Mouse (Mus musculus): ENCODE data around the gene Tob2.
A peak's percentile ranks its signal among the peaks of the same experiment; 100 is the strongest.

Tob2 gene

GRCm38 (mm10) chr15:81852411-81853000 lies 6.1 kb downstream of the Tob2 start:
- TF ChIP-seq GATA4 (IDR thresholded peaks at IDR 0.05; ENCODE audit: insufficient replicate concordance, low read length): no peak

GRCm38 (mm10) chr15:81851375-81851774 lies 7.2 kb downstream of the Tob2 start:
- TF ChIP-seq GATA4 (IDR thresholded peaks at IDR 0.05; ENCODE audit: insufficient replicate concordance, low read length): no peak

- TF ChIP-seq GATA4 (IDR thresholded peaks at IDR 0.05; ENCODE audit: insufficient replicate concordance, low read length): no peak
Observed at GRCm38 (mm10) chr15:81850718-81851117, 7.9 kb downstream of the Tob2 start.

DNA sequence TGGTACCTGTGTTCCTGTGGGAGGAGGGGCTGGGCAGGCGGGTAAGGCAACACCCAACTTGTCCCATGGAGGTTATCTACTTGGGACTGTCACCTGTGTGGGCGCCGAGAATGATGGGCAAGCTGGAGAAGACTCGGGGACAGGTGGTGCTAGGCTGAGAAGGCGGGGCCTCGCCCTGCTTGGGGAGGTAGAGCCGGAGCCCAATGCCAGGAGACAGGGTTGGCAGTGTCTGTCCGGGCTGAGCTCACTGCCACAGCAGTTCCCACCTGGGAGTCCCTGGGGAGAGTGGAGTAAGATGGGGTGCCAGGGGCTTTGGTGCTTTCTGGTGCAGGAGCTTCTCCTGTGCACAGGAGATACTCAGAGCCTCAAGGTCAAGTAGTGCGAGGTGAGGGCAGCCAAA lies 9.5 kb downstream of the Tob2 start:
- TF ChIP-seq GATA4 (IDR thresholded peaks at IDR 0.05; ENCODE audit: insufficient replicate concordance, low read length): no peak

GRCm38 (mm10) chr15:81848301-81848700 lies 10.3 kb downstream of the Tob2 start:
- TF ChIP-seq GATA4 (IDR thresholded peaks at IDR 0.05; ENCODE audit: insufficient replicate concordance, low read length): no peak

DNA sequence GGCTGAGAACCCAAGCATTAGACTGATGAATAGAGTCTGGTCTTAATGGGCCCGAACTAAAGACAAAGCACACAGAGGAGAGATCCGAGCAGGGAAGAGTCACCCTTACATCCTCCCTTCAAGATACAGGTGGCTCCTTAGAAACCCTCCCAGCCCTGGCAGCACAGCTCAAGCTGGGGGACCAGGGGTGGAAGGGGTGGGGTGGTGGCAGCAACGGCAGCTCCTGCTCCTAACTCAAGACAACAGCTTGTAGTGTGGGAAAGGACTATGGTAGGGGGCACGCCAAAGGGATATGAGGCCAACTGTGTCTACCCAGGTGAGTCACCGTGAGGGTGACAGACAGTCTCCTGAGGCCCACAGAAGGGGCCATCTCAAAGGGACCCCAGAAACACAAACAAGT lies 10.7 kb downstream of the Tob2 start:
- no peak for TF ChIP-seq GATA4 (IDR thresholded peaks at IDR 0.05; ENCODE audit: insufficient replicate concordance, low read length)

- no peak for TF ChIP-seq GATA4 (IDR thresholded peaks at IDR 0.05; ENCODE audit: insufficient replicate concordance, low read length)
Observed at GRCm38 (mm10) chr15:81847161-81847560, 11.4 kb downstream of the Tob2 start.

DNA sequence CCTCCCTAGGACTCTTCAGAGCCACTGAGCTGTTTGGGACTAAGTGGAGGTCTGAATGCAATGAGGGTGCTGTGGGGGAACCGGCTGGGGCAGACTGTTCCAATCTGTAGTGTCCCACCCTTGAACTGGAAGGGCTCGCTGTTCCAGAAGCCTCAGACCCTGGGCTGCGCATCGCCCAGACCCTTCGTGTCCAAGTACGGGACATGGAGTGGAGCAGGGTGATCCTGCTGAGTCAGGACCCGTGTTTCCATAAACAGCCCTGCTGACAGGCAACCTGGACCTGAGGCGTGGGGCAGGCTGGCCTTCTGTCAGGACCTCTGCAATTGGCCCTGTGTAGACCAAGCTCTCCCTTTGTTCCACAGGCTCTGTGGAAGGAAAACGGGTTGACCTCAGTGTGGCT lies 11.8 kb downstream of the Tob2 start:
- TF ChIP-seq GATA4 (IDR thresholded peaks at IDR 0.05; ENCODE audit: insufficient replicate concordance, low read length): no peak

DNA sequence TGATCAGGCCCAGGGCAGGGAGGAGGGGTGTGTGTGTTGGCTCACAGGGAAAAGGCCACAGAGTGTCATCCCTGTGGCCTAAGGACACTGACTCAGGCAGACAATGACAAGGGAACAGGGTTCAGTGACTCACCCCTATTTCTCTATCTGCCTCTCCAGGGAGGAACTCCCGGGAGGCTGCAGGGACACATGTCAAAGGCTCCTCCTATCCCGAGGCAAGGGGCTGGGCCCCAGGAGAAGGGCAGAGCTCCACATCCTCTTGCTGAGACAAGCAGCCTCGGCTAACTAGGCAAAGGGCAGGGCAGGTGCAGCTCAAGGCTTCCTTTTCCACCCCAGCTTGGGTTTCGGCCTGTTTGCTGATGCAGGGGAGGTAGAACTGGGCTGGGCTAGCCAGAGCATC lies 12.9 kb downstream of the Tob2 start:
- TF ChIP-seq GATA4 (IDR thresholded peaks at IDR 0.05; ENCODE audit: insufficient replicate concordance, low read length): no peak; the same call in 1 of the 2 replicates

DNA sequence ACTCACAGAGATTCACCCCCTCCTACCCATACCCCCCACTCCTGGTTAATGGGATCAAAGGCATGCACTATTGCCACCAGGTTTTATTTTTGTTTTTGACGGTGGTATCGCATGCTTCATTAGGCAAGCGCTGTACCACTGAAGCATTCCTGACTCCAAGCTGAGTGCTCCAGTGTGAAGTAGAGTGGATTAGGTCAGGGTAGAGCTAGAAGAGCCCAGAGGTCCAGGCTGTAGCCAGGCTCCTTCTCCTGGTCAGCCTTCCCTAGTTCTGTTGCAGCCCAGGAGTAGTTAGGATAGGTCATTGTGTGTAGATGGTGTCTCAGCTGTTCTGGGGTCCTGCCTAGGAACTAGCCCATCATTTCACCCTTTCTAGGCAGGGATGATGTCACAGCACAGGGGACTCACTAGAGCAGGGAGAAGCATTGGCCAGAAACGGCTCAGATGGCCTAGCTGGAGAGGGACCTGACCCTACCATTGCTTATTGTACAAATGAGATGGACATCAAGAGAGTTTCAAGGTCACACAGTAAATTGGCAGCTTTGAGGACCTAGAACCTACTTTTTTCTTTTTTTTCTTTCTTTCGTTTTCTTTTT lies 13.5 kb downstream of the Tob2 start:
- no peak for TF ChIP-seq GATA4 (IDR thresholded peaks at IDR 0.05; ENCODE audit: insufficient replicate concordance, low read length)

DNA sequence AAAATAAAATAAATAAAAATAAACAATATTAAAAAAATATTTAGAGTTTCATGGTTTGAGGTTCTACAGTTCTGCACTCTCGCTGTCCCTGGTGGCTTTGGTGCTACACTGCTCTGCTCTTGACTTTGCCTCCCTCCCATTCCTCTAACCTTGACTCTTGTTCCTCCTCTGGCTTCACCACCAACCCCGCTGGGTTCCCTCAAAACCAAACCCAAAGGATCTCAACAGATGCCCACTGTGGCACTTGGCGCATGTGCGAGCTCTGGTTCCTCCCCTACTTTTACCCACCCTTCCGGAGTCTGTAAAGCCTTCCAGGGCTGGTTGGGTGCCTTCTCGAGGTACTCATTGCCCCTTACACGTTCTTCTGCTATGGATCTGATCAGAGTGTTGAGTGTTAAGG lies 16.3 kb downstream of the Tob2 start:
- TF ChIP-seq GATA4 (IDR thresholded peaks at IDR 0.05; ENCODE audit: insufficient replicate concordance, low read length): no peak

GRCm38 (mm10) chr15:81840306-81840705 lies 18.3 kb downstream of the Tob2 start:
- TF ChIP-seq GATA4 (IDR thresholded peaks at IDR 0.05; ENCODE audit: insufficient replicate concordance, low read length): no peak

DNA sequence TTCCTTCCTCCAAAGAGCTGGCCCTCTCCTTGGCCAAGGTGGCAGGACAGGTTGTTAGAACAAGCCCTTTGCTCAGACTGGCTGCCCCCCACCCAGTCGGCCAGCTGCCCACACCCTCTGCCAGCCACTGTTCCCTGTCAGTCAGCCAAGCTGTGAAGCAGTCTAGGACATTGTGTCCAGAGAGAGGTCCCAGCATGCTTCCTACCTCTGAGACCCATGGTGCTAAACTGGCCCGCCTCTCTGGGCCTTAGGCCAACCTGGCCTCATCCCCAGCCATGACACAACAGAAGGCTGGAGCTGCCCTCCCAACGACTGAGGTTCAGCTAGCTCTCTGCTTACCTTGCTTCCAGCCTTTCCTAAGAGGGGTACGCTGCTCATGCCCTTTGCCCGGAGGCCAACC lies 19.0 kb downstream of the Tob2 start:
- peak; percentile 10; the same call in 1 of the 2 replicates for TF ChIP-seq GATA4 (IDR thresholded peaks at IDR 0.05; ENCODE audit: insufficient replicate concordance, low read length)

DNA sequence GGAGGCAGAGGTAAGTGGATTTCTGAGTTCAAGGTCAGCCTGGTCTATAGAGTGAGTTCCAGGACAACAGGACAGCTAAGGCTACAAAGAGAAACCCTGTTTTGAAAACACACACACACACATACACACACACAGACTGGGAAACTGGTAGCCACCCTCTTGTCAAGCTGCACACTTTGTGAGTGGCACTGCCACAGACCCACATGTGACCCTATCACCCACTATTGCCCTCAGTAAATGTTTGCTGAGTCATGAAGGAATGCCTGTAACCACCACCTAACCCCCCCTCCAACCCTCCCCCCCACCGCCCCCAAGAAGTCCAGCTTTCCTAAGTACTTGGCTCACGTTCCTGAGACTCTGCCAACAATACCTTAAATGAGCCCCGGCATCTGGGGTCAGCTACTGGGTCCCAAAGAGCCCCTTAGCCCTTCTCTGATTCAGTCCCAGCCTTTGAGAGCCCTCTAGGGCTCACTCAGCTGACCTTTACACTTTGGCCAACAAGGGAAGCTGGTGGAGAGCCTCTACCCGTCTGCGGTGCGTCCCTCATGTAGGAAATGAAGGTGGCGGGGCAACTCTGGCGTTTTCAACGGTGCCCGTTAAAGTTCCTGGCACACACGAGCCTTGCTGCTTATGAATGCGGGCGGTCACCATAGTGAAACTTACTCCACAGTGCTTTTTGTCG lies 19.9 kb downstream of the Tob2 start:
- no peak for TF ChIP-seq GATA4 (IDR thresholded peaks at IDR 0.05; ENCODE audit: insufficient replicate concordance, low read length)

GRCm38 (mm10) chr15:81836966-81837920 lies 21.4 kb downstream of the Tob2 start:
- no peak for TF ChIP-seq GATA4 (IDR thresholded peaks at IDR 0.05; ENCODE audit: insufficient replicate concordance, low read length)

Measured in liver, adult (tissue).